Mouse (Mus musculus) CH12.LX (cell line): ENCODE measurements around the gene Srsf6.

Experiments used
- CHD2 ChIP-seq: IDR thresholded peaks from 2 replicates; pipeline ENCODE4 v1.6.1; 2011; ENCODE audit warnings: low read length, improper control_type of control experiment
- CTCF ChIP-seq, 2 experiments: IDR thresholded peaks in 1 of 2; conservative IDR thresholded peaks in 1 of 2; 2 replicates each; pipeline ENCODE4 v1.5.1; 2011 to 2012; ENCODE audit warnings: low read depth in 2 of 2, low read length in 2 of 2, improper control_type of control experiment in 1 of 2, inconsistent platforms in 1 of 2, mild to moderate bottlenecking in 1 of 2, moderate library complexity in 1 of 2
- ELF1 ChIP-seq: IDR thresholded peaks from 2 replicates; pipeline ENCODE4 v1.6.1; 2014; ENCODE audit warnings: low read depth, mild to moderate bottlenecking, inconsistent platforms, low read length, improper control_type of control experiment
- EP300 ChIP-seq: IDR thresholded peaks from 2 replicates; pipeline ENCODE4 v1.6.1; 2011; ENCODE audit warnings: low read length, improper control_type of control experiment
- HCFC1 ChIP-seq: IDR thresholded peaks from 2 replicates; pipeline ENCODE4 v1.6.1; 2012; ENCODE audit warnings: low read depth, mild to moderate bottlenecking, inconsistent platforms, low read length, improper control_type of control experiment
- MAX ChIP-seq: IDR thresholded peaks from 2 replicates; pipeline ENCODE4 v1.6.1; 2011; ENCODE audit warnings: low read length, improper control_type of control experiment
- POLR2A ChIP-seq: IDR thresholded peaks from 2 replicates; pipeline ENCODE4 v1.6.1; 2011; ENCODE audit warnings: low read depth, mild to moderate bottlenecking, improper control_type of control experiment, low read length
- RAD21 ChIP-seq: IDR thresholded peaks from 2 replicates; pipeline ENCODE4 v1.6.1; 2011; ENCODE audit warnings: low read depth, mild to moderate bottlenecking, low read length, improper control_type of control experiment, moderate library complexity
- RCOR1 ChIP-seq: conservative IDR thresholded peaks from 2 replicates; pipeline ENCODE4 v1.6.1; 2012; ENCODE audit warnings: low read depth, mild to moderate bottlenecking, inconsistent platforms, low read length, improper control_type of control experiment
- TCF12 ChIP-seq: IDR thresholded peaks from 2 replicates; pipeline ENCODE4 v1.6.1; 2014; ENCODE audit warnings: low read depth, mild to moderate bottlenecking, inconsistent platforms, low read length, improper control_type of control experiment
- USF1 ChIP-seq: IDR thresholded peaks from 2 replicates; pipeline ENCODE4 v1.6.1; 2014; ENCODE audit warnings: low read depth, mild to moderate bottlenecking, inconsistent platforms, low read length, improper control_type of control experiment
- USF2 ChIP-seq: conservative IDR thresholded peaks from 2 replicates; pipeline ENCODE4 v1.6.1; 2011; ENCODE audit warnings: low read depth, low read length, improper control_type of control experiment
- ZC3H11A ChIP-seq: IDR thresholded peaks from 2 replicates; pipeline ENCODE4 v1.6.1; 2012; ENCODE audit warnings: low read depth, mild to moderate bottlenecking, inconsistent platforms, low read length, improper control_type of control experiment
- ZKSCAN1 ChIP-seq: IDR thresholded peaks from 2 replicates; pipeline ENCODE4 v1.6.1; 2012; ENCODE audit warnings: low read depth, inconsistent platforms, low read length, improper control_type of control experiment, borderline replicate concordance

GRCm38 (mm10) chr2:162922834-162923233, 8.5 kb upstream of the Srsf6 start:
- no peak for TF ChIP-seq CTCF (conservative IDR thresholded peaks at IDR 0.05 in 1 of 2, IDR thresholded peaks at IDR 0.05 in 1 of 2; ENCODE audit: low read depth in 2 of 2, low read length in 2 of 2)
- no peak for TF ChIP-seq TCF12
- TF ChIP-seq RCOR1 = no peak
- no peak for TF ChIP-seq HCFC1
- TF ChIP-seq RAD21 = no peak
- no peak for TF ChIP-seq EP300
- TF ChIP-seq CHD2 = no peak
- TF ChIP-seq USF2 = no peak
- TF ChIP-seq ZC3H11A = no peak
- TF ChIP-seq MAX = no peak
- no peak for TF ChIP-seq POLR2A
- no peak for TF ChIP-seq ELF1
- no peak for TF ChIP-seq USF1
- no peak for TF ChIP-seq ZKSCAN1
